Mouse (Mus musculus) forelimb bud, embryonic 11.5 days (tissue): Measurements from ENCODE around the gene Sc5d.

ENCODE experiments used
- DNase-seq: peaks from one replicate; pipeline ENCODE4 v3.0.0-alpha.2; 2012; ENCODE audit warnings: low read depth, low spot score

Gene Sc5d

GRCm38 (mm10) chr9:42264145-42264544, at the start of gene Sc5d:
Gene Sc5d (minus strand): TSS chr9:42264256.
- peak; percentile 93 for DNase-seq

- no peak for DNase-seq
Measured at GRCm38 (mm10) chr9:42311311-42311710, 47.3 kb upstream of the Sc5d start.

DNA sequence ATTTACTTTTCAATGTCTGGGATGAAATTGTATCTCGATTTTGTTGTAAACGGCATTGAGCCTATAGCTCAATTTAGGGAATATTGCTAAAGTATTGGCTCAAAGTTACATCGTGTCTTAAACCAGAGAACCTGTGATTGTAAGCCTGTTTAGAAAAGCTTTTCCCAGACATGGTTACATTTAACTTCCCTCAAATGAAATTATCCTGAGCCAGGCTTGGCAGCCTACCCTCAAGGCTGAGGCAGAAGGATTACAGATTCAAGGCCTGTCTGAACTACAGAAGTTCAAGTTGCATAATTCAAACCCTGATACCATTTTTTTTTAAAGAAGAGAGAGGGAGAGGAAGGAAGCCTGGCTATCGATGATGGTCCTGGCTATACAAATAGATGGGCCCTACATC, 39.8 kb upstream of the Sc5d start:
- no peak for DNase-seq

DNA sequence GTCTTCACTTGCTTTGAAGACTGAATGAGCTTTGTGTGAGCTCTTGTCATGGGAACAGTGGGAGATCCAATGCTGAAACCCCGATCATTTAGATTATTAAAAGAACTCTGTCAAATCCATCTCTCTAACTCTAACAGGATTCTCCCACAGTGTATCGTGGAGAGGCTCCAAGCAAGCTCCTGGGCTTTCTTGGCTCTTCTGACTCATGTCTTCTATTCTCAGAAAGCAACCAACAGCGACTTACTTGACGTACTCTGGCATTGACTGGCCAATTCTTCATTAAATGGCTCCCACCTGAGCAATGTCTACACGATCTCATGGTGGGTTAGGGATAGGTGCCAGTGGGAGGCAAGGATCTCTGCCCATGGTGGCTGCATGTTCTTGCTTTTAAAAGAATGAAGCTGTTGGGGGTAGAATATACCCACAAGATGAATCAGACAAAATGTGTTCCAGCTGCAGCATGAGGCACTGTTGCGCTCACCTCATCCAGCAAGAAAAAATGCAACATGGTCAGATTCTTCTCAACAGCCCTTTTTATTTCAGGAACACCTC, 37.1 kb upstream of the Sc5d start:
- no peak for DNase-seq

DNA sequence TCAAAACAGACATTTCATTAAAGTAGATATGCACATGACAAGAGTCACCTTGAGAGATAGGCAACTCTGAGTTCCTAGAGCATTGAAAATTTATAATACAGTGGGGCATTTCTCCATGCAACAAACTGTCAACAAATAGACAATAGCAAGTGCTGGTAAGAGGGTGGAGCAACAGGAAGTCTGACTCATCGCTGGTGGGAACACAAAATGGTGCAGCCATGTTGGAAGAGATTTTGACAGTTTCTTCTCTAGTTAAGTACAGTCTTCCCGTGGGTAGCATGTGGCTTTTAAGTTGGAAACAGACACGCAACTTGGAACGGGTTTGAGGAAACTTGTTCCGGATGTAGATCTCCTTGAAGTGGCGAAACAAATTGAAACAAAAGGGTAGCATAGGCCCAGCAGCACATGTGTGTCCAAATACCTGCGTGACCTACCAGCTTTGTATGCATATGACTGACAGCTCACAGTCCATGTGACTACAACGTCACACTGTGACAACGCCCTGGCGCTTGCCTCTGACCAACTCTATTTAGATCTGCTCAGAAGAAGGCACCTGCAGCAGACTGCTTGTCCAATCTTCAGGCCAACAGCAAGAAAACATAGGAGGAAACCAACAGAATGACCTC, 32.4 kb upstream of the Sc5d start:
- no peak for DNase-seq

DNA sequence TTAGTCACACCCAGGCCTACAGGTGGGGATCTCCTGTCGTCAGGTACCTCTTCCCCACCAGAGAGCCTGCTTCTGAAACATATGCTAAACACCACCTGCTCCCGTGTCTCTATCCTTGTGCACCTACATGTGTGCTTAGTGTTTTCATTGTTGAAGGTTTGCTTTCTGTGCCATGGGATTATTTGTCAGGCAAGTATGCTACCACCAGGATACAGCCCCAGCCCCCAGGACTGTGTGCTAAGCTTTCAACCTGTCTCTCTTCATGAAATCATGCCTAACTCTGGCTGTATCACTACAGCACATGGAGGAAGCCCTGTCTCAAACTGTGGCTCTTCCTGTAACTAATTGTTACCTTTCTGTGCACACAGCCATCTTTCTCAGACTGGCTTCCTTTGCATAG, 30.1 kb upstream of the Sc5d start:
- DNase-seq = no peak

DNA sequence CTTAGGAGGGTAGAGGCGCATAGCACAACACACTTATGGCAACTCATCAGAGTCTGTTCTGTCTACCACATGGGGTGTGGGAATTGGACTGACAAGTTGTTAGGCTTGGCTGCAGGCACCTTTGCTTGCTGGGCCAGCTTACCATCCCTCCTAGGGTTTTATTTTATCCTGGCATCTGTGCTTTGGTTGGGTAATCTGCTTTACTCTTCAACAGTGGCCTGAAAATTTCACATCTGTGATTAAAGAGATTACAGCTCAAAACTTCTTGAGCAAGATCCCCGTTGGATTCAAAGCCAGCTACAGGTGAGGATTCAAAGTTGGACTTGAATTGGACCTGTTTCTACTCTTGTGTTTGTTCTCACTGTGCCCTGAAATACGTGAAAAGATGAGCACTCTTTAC, 29.5 kb upstream of the Sc5d start:
- DNase-seq = no peak

DNA sequence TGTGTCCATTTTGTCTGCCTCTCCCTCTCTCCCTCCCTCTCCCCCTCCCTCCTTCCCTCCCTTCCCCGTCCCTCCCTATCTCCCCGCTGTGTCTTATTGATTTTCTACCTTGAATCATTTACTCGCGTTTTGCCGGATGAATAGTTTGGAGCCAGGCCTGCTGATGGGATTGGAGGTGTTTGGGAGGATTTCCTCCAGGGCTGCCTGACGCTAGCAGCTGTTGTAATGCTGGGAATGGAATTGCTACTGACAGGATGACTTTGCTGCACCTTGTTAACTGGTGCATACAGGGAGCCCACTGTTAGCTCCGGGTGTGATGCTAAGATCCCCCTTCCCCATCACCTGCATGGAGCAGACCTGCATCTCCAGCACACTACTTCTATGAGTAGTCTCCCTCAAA, 29.0 kb upstream of the Sc5d start:
- no peak for DNase-seq

DNA sequence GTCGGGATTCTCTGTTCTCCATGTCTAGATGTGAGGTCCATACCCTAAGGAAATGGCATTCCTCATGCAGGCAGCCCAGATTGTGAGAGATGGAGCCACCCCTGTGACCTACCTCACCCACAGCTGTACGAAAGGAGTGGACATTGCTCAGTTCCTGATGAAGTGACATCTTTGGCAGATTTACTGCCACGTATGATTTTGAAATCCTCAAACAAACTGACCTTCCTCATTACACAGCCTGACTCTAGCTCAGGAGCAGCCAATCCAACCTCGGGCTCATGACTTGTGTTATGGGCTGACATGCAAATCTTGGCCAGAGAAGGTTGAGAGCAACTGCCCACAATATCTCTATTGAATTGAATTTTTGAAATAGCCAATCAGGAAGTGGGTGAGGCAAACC, 15.6 kb upstream of the Sc5d start:
- DNase-seq = no peak

GRCm38 (mm10) chr9:42278046-42278445, 14.0 kb upstream of the Sc5d start:
- DNase-seq = no peak

DNA sequence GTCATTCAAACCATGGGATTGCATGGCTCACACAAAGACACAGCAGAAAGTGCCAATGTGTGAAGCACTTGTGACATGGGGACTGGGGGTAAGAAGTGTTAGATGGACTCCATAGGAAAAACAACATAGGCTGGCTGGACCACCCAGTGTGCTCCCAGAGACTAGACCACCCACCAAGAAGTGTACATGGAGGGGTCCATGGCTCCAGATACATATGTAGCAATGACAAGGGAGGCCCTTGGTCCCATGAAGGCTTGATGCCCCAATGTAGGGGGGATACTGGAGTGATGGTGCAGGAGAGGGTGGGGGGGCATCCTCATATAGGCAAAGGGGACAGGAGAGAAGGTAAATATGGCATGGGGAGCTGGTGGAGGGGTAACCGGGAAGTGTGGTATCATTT, 13.6 kb upstream of the Sc5d start:
- no peak for DNase-seq

- no peak for DNase-seq
Measured at GRCm38 (mm10) chr9:42277162-42277561, 13.1 kb upstream of the Sc5d start.

DNA sequence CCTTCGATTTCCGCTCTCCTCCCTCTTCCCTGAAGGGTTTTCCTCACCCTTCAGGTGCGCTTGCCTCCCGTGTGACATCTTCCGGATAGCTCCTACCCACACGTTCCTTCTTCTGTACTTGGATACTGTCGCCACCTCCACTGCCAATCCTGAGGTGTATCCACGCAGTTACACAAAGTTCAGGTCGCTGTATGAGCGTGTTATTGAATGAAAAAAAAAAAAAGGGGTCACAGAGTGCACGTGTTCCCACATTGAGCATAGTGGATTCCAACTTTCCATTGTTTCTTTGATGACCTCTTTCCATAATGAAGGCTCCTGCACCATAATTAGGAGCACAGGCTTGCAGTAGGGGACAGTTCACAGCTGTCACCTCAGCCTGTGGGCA, 11.7 kb upstream of the Sc5d start:
- no peak for DNase-seq

DNA sequence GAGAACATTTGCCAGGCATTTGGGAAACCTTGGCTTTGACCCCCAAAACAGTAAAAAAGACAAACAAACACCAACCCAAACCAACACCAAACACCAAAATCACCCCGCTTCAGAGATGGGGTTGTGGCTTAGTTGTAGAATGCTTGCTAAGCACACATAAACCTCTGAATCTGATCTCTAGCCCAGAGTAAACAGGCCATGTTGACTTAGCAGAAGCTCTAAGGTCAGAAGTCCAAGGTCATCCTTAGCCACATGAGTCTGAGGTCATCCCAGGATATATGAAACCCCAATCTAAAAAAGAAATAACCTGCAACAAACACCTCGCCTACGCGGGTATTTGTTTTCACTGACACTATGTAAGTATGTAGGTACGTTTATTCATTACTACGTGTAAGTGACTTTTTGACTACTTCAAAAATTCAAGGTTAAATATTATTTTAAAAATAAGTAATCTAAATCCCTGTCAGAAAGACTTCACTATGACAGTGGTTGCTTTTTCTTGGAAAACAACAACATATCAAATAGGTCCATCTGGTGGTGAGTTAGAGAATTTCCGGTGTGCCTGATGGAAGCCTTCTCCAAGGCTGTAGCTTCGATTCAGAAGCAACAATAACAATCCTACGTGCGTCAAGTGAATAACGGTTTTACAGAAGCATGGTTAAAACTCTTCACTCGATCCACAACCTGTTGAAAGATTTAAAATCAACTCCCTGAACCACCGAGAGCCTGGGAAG, 11.1 kb upstream of the Sc5d start:
- DNase-seq = no peak

DNA sequence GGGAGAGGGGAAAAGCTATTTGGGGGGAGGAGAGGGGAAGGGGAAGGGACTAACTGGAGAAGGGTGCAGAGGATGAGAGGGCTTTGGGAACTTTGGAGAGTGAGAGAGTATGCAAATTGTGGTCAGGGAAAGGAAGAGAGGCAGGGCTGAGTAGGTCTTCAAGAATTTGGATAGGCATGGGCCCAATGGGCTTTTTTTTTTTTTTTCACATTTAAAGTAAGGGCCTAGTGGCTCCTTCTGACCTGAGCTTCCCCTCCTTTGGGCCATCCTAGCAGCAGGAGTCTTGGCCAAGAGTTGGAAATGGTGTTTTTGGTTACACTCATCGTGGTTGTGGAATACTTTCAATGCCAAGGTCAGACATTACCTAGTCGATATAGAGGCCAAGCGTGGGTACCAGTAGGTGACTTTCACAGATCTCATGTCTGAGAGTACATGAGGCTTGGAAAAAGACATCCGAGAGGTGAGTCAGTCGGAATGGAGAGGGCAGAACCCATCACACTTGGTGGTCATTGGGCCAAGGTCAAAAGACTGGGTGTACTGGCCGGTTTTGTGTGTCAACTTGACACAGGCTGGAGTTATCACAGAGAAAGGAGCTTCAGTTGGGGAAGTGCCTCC, 9.7 kb upstream of the Sc5d start:
- no peak for DNase-seq

- DNase-seq = no peak
Measured at GRCm38 (mm10) chr9:42273174-42273573, 9.1 kb upstream of the Sc5d start.

DNA sequence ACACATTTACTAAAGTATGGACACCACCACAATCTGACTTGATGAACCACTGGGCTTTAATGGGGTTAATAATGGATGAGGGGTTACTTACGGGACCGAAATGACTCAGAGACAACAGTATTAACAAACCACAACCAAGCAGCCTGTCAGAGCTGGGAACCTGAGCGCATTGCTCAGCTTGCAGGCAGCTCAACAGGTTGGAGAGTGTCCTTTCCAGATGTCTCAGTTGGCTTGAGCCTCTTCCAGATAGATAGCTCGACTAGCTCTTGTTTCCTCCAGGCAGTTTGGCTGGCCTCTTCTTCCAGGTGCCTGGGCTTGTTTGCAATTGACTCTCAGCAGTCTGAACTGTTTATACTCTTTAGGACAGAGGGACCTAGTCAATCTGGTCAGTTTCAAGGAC, 8.6 kb upstream of the Sc5d start:
- DNase-seq = no peak

DNA sequence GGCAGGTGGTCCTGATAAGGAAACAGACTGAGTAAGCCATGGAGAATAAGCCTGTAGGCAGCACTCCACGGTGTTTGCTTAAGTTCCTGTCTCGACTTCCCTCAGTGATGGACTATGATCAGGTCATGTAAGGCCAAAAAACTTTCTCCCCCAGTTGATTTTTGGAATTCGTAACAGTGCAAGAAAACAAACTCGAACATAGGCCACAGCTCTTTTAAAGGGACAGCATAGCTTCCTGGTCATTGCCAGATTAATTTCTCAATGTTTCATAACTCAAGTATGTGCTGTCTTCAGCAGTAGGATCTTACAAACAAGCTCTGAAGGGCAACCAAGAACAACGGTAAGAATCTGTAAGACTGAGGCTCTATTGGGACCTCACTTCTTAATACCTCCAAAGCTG, 7.4 kb upstream of the Sc5d start:
- DNase-seq = no peak

DNA sequence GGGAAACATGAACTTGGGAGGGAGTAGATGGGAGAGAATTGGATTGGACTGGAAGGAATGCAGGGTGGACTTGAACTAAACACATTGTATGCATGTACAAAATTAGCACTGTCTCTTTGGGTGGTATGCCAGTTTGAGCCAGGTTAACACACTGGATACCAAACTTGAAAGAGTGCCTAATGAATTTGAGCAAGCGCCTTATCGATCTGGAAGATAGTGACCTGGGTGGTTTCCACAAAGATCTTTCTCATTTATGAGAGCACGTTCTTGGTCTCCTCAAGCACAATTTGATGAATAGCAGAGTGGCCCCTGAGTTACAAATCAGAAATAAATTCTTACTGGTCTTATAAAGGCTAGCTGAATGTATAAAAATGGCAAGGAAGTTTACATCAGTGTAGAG, 6.6 kb upstream of the Sc5d start:
- DNase-seq = no peak

DNA sequence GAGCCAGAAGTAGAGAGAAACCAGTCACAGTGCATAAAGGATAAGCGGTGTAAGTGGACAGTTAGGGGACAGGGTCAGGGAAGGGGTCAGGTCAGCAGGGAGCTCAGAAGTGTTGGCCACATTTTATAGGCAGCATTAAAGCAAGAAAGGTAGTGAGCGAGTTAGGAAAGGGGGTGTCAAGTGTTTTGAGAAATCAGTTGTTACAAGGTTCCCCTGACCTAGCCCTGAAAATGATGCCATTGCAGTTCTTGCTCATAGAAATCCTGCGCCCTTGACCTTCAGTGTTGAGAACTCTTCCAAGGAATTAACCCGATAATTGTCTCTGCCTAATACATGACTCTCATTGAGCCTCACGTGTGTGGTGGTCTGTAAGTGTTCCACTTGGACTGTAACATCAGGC, 6.0 kb upstream of the Sc5d start:
- DNase-seq = no peak

GRCm38 (mm10) chr9:42268371-42268770, 4.3 kb upstream of the Sc5d start:
- no peak for DNase-seq

DNA sequence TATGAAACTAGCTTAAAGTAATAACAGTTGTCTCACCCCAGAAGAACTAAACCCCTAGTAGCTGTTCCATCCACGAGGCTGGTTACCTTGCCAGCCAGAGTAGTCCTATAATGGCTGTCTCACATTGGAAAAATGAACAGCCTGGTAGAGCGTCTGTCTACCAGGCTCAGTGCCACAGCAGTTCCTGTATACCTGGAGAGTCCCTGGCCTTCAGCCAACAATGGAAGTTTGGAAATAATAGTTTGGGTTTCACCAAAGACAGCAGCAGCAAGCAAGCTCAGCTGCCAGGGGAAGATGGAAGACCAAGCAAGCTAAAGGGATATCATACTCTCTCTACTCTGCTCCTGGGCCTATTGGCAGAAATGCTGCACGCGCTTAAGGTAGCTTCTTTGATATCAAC, 1.3 kb upstream of the Sc5d start:
- DNase-seq = no peak

DNA sequence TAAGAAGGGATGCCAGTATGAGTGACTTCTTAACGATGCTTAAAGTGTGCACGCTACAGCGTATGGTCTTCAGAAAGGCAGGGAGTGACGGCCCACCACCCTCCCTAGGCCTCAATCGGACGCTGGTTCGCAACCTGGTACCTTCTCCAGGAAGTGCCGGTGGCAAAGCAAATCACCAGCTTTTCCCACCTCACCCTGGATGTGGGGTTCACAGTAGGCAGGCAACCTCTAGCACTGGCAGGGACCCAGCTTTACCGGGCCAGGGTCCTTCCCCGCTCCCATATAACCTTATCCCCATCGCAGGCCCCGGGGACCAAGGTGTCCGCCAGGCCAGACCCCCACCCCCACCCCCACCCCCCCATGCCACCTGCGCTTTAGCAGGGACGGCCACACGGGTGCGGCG, 346 bp downstream of the Sc5d start:
- DNase-seq = peak; percentile 27
